Mouse (Mus musculus): ENCODE results near the gene Sft2d2. TPM values are rescaled to one million over a fixed set of nuclear protein-coding genes. Genes with fewer than 3 reads are reported as not detected.

Gene Sft2d2
- polyA plus RNA-seq (2016; fragmentation: Nextera tagmentation; extraction: Ambion mirVana), result 9.5 and 10.4 TPM in 2 replicates

DNA sequence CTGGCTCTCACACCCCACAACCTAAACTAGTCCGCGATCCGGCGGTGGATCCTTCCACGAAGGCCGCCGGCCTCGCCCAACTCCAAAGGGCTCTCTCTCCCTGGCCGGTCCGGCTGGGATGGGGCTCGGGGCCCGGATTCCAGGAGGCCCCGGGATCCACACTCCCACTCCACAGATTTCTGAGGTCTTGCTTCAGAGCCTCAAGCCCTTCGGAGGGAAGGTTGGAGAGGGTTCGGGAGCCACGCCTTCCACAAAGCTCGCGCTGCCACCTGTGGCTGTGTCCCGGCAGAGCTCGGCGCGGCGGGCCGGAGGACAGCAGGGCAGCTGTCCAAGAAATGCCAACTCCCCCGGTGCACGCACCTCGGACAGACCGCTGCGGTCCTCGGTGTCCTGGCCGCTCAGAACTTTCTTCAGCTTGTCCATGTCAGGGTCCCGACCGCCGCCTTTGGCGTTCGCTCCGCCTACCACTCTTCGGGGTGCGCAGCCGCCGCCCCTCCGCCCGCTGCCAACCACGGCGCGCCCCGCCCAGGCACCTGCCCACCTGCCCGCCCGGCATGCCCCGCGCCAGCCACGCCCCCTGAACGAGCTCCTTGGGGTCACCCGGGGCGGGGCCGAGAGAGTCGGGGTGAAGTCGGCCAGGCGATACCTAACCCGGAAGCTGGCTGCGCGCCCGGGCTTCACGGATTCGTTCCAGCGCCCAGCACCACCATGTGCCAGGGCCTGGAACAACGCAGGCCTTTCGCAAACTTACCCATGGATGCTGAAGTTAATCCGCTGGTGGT lies at the start of gene Sft2d2:
Sft2d2 (minus strand) TSS at position 559 of the 782 bp plus-strand sequence.
- H3K4me2 ChIP-seq (replicated peaks), result peak within 1 kb of the TSS; percentile 99
- peaks cover 11% of the 10 kb centered on the region; the same call in 1 of the 2 replicates for H3K4me1 ChIP-seq
- peak within 1 kb of the TSS; percentile 69 for H3K9ac ChIP-seq (replicated peaks)
- peak; percentile 92 for ATAC-seq (ENCODE audit: low FRiP score, low read depth)
- H3K27me3 ChIP-seq, result peaks cover 23% of the 10 kb centered on the region
- no peak within 1 kb of the TSS; the same call in 1 of the 2 replicates for H3K27ac ChIP-seq (replicated peaks)
- no peaks in the 10 kb centered on the region for H3K36me3 ChIP-seq
- H3K9me3 ChIP-seq, result no peaks in the 10 kb centered on the region
- WGBS, result under 1% methylated on average over 67 of the region's 69 CpGs
- peak within 1 kb of the TSS; percentile 84 for H3K4me3 ChIP-seq

GRCm38 (mm10) chr1:165236321-165237298 lies 42.4 kb upstream of the Sft2d2 start, which contains the start of gene Tiprl:
TSS of gene Tiprl (minus strand) at chr1:165236996.
- Histone ChIP-seq H3K9ac (replicated peaks) (peak within 1 kb of the TSS; percentile 89), H3K4me3 (peak within 1 kb of the TSS; percentile 92), H3K4me1 (peaks cover 15% of the 10 kb centered on the region), H3K4me2 (replicated peaks) (peak within 1 kb of the TSS; percentile 77), H3K27me3 (no peaks in the 10 kb centered on the region), H3K27ac (replicated peaks) (peak within 1 kb of the TSS; percentile 95), H3K36me3 (no peaks in the 10 kb centered on the region), H3K9me3 (no peaks in the 10 kb centered on the region)
- ATAC-seq (ENCODE audit: low FRiP score, low read depth), result peak; percentile 99
- WGBS, result under 1% methylated on average over 76 of the region's 76 CpGs

GRCm38 (mm10) chr1:165235846-165236245 lies 41.6 kb upstream of the Sft2d2 start:
- H3K36me3 ChIP-seq, result no peaks in the 10 kb centered on the region
- H3K4me1 ChIP-seq, result peaks cover 15% of the 10 kb centered on the region
- H3K4me2 ChIP-seq (replicated peaks), result peak overlapping the region; percentile 77
- H3K27ac ChIP-seq (replicated peaks), result peak overlapping the region; percentile 95
- no peaks in the 10 kb centered on the region for H3K27me3 ChIP-seq
- ATAC-seq (ENCODE audit: low FRiP score, low read depth), result no peak
- H3K9ac ChIP-seq (replicated peaks), result peak overlapping the region; percentile 89
- H3K4me3 ChIP-seq, result peak overlapping the region; percentile 92
- WGBS, result 17% methylated on average over 10 of the region's 10 CpGs
- H3K9me3 ChIP-seq, result no peaks in the 10 kb centered on the region

- Histone ChIP-seq H3K9ac (replicated peaks) (no peak overlapping the region), H3K9me3 (no peaks in the 10 kb centered on the region), H3K27ac (replicated peaks) (no peak overlapping the region), H3K36me3 (no peaks in the 10 kb centered on the region), H3K27me3 (no peaks in the 10 kb centered on the region), H3K4me1 (peaks cover 15% of the 10 kb centered on the region), H3K4me2 (replicated peaks) (no peak overlapping the region), H3K4me3 (no peak overlapping the region)
- ATAC-seq (ENCODE audit: low FRiP score, low read depth), result no peak
- WGBS, result 80% methylated on average over 2 of the region's 2 CpGs
Measured at GRCm38 (mm10) chr1:165233806-165234205, 39.6 kb upstream of the Sft2d2 start.

GRCm38 (mm10) chr1:165230691-165231090 lies 36.5 kb upstream of the Sft2d2 start:
- 93% methylated on average over 4 of the region's 4 CpGs for WGBS
- ATAC-seq (ENCODE audit: low FRiP score, low read depth), result no peak
- H3K36me3 ChIP-seq, result peaks cover 9% of the 10 kb centered on the region

DNA sequence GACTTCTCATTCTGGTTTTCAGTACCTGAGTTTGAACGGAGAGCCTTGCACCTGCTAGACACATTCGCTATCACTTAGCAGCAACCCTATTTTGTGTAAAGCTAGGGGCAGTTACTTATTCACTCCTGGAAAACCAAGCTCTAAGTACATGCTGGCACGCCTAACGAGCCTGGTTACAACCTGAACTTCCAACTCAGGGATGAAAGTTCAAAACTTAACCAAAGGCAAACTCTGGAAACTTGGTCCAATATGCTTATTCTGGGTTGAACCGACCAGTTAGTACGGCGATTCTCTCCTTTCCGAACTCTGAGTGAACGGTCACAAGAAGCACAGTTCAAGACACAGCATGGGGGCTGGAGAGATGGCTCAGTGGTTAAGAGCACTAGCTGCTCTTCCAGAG lies 35.3 kb upstream of the Sft2d2 start:
- H3K4me3 ChIP-seq, result no peak overlapping the region
- H3K27me3 ChIP-seq, result no peaks in the 10 kb centered on the region
- H3K27ac ChIP-seq (replicated peaks), result no peak overlapping the region
- no peak overlapping the region for H3K4me2 ChIP-seq (replicated peaks)
- H3K9ac ChIP-seq (replicated peaks), result no peak overlapping the region
- no peaks in the 10 kb centered on the region for H3K9me3 ChIP-seq
- peaks cover 20% of the 10 kb centered on the region for H3K36me3 ChIP-seq
- no peak for ATAC-seq (ENCODE audit: low FRiP score, low read depth)
- 91% methylated on average over 9 of the region's 9 CpGs for WGBS
- no peaks in the 10 kb centered on the region; the same call in 1 of the 2 replicates for H3K4me1 ChIP-seq

More at GRCm38 (mm10) chr1:165230691-165231090, 36.5 kb upstream of the Sft2d2 start:
- no peak overlapping the region for H3K4me2 ChIP-seq (replicated peaks)
- H3K9ac ChIP-seq (replicated peaks), result no peak overlapping the region
- no peaks in the 10 kb centered on the region for H3K9me3 ChIP-seq
- peaks cover 6% of the 10 kb centered on the region for H3K4me1 ChIP-seq
- no peak overlapping the region for H3K27ac ChIP-seq (replicated peaks)
- H3K27me3 ChIP-seq, result no peaks in the 10 kb centered on the region
- H3K4me3 ChIP-seq, result no peak overlapping the region

GRCm38 (mm10) chr1:165217023-165217589 lies 22.9 kb upstream of the Sft2d2 start:
- no peak for ATAC-seq (ENCODE audit: low FRiP score, low read depth)
- Histone ChIP-seq H3K27ac (replicated peaks) (no peak overlapping the region), H3K9me3 (no peaks in the 10 kb centered on the region), H3K4me2 (replicated peaks) (no peak overlapping the region), H3K4me3 (no peak overlapping the region), H3K27me3 (no peaks in the 10 kb centered on the region), H3K9ac (replicated peaks) (no peak overlapping the region), H3K36me3 (peaks cover 77% of the 10 kb centered on the region), H3K4me1 (no peaks in the 10 kb centered on the region)
- WGBS, result 91% methylated on average over 2 of the region's 2 CpGs

DNA sequence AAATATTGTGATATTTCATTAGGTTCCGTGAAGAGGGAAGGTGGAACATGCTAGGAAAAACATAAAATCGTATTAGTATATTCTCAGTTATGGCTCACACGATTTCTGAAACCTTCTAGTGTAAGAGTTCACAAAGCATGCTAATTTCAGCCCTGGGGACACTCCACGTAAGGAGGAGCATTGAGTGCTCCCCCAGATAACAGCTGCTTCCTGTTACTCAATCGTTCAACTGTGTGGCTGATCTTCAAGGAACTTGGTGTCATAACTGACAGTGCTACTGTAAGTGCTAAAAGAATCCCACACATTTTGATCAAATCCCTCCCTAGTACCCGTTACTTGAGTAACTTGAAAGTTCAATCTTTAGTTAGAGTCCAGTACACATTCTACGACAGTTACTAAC lies 21.6 kb upstream of the Sft2d2 start:
- H3K9ac ChIP-seq (replicated peaks), result no peak overlapping the region
- no peak overlapping the region for H3K4me2 ChIP-seq (replicated peaks)
- H3K27ac ChIP-seq (replicated peaks), result no peak overlapping the region
- no peaks in the 10 kb centered on the region for H3K9me3 ChIP-seq
- WGBS, result 89% methylated on average over 7 of the region's 7 CpGs
- no peaks in the 10 kb centered on the region for H3K27me3 ChIP-seq
- H3K36me3 ChIP-seq, result peaks cover 66% of the 10 kb centered on the region
- no peaks in the 10 kb centered on the region for H3K4me1 ChIP-seq
- no peak overlapping the region for H3K4me3 ChIP-seq
- no peak for ATAC-seq (ENCODE audit: low FRiP score, low read depth)

GRCm38 (mm10) chr1:165205591-165205990 lies 11.4 kb upstream of the Sft2d2 start:
- no peak for ATAC-seq (ENCODE audit: low FRiP score, low read depth)
- Histone ChIP-seq H3K27ac (replicated peaks) (no peak overlapping the region), H3K4me1 (no peaks in the 10 kb centered on the region), H3K4me2 (replicated peaks) (no peak overlapping the region), H3K36me3 (no peaks in the 10 kb centered on the region), H3K4me3 (no peak overlapping the region), H3K9ac (replicated peaks) (no peak overlapping the region), H3K27me3 (no peaks in the 10 kb centered on the region), H3K9me3 (no peaks in the 10 kb centered on the region)
- 60% methylated on average over 2 of the region's 2 CpGs for WGBS

GRCm38 (mm10) chr1:165203488-165204035 lies 9.3 kb upstream of the Sft2d2 start:
- Histone ChIP-seq H3K9ac (replicated peaks) (no peak overlapping the region), H3K27me3 (no peaks in the 10 kb centered on the region), H3K4me2 (replicated peaks) (no peak overlapping the region), H3K27ac (replicated peaks) (no peak overlapping the region), H3K4me1 (no peaks in the 10 kb centered on the region), H3K4me3 (no peak overlapping the region), H3K36me3 (no peaks in the 10 kb centered on the region), H3K9me3 (no peaks in the 10 kb centered on the region)
- 57% methylated on average over 2 of the region's 2 CpGs for WGBS
- no peak for ATAC-seq (ENCODE audit: low FRiP score, low read depth)

DNA sequence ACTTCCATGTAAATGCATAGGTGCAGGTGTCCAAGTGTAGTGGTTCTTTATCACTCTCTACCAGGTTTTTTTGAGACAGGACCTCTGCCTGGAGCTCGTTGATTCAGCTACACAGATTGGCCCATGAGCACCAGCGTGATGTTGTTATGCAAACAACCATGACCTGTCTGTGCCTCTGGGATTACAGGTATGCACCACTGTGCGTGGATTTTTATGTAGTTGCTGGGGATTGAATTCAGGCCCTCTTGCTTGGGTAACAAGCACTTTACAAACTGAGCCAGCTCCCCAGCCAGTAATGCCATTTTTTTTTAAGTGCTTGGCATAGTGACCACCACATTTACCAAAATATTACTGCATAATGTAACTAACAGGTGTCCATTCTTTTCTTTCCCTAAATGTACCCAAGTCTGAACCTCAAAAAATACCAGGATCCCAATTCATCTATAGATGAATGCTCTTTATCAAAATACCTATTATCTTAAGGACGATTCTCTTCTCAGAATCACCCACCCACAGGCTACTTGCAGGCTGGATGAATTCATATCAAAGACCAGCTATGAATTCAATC lies 7.3 kb upstream of the Sft2d2 start:
- H3K4me2 ChIP-seq (replicated peaks), result no peak overlapping the region
- H3K27ac ChIP-seq (replicated peaks), result no peak overlapping the region
- no peaks in the 10 kb centered on the region for H3K9me3 ChIP-seq
- H3K9ac ChIP-seq (replicated peaks), result no peak overlapping the region
- H3K27me3 ChIP-seq, result no peaks in the 10 kb centered on the region
- 90% methylated on average over 4 of the region's 4 CpGs for WGBS
- H3K4me1 ChIP-seq, result no peaks in the 10 kb centered on the region
- no peak for ATAC-seq (ENCODE audit: low FRiP score, low read depth)
- no peak overlapping the region for H3K4me3 ChIP-seq
- no peaks in the 10 kb centered on the region for H3K36me3 ChIP-seq

Data from midbrain, embryonic 12.5 days (tissue).